Mouse (Mus musculus): ENCODE data around the gene Tmem266.

Tmem266 gene

DNA sequence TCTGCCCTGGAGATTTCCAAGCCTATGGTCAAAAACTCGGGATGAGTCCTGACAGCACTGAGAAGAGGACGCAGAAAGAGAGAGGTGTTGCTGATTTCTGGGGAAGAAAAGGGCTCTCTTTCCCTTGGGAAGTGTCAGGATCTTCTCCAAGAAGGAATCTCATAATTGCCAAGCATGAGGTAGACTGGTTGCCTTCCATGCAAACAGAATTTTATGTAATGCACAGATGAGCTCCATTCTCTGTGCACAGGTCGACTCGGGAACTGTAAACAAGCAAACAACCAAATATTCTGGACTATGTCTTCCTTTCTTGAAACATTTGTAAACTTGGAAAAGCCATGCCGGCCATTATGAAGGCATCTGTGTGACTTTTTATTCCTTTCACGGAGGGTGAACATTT, 2.7 kb downstream of the Tmem266 start:
- DNase-seq (ENCODE audit: low read depth): no peak

DNA sequence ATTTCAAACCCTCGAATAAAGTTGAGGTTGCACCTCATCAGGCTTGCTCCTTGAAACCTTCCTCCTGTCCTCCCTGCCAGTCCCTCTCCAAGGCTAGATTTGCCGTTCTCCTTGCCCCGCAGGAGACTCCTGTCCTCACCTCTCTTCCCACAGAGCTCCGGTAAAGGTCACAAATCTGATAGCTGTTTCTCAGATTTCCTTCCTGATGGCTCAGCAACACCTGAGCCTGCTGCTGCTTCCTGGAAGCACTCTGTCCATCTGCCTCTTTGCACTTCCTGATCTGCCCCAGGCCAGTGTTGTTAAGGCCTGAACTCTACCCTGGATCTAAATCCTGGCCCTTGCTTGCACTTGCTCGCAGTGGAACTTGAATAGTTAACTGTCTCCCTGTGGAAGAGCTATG, 5.8 kb downstream of the Tmem266 start:
- no peak for DNase-seq (ENCODE audit: low read depth)

DNA sequence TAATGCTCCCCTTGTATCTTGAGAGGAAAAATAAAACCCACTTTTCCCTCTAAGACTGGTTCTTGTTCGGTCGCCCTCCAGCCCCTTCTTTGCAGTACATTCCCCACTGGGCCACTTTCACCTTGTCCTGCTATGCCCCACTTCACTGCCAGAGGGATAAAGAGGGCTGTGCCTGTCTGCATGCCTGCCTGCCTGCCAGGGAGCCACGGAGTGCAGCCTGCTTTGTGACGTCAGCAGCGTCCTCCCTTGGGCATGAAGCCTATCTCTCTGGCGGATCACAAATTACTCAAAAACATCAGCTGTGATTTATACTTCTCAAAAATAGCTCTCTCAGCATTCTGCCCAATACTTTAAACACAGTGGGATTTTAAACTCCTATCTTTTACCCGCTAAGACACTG, 6.2 kb downstream of the Tmem266 start:
- DNase-seq (ENCODE audit: low read depth): no peak

DNA sequence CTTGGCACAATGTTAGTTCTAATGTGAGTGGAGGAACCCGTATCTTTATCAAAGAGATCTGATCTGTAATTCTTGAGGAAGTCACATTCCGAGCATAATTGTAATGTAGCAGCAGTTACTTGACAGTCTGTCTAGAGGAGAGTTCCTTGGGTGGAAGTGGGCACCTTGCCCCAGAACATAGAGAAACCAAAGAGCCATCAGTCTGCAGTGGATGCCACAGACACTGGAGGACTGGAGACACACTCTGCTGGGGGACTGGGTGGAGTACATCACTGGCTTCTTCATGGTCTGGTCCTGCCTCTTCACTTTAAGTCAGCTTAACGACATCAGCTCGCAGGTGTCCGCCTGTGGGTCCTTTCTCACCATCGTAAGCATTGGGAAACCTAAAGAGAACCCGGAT, 17.5 kb downstream of the Tmem266 start:
- no peak for DNase-seq (ENCODE audit: low read depth)

DNA sequence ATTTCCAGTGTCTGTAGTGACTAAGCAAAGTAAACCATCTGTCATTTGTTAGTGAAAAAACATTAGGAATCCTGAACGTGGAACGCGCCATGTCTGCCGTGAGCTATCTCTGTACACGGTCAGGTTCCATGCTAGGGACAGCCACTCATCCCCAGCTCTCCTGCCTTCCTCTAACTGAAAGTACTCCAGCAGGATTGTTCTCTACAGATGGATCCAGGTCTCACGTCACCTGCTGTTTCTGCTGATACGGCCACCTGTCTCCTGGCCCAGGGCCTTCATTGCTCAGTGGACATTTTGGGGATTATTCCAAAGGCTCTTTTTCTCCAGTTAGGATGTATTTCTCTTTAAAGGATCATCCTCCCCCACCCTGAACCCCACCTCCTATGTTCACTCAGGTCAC, 18.6 kb downstream of the Tmem266 start:
- DNase-seq (ENCODE audit: low read depth): no peak

DNA sequence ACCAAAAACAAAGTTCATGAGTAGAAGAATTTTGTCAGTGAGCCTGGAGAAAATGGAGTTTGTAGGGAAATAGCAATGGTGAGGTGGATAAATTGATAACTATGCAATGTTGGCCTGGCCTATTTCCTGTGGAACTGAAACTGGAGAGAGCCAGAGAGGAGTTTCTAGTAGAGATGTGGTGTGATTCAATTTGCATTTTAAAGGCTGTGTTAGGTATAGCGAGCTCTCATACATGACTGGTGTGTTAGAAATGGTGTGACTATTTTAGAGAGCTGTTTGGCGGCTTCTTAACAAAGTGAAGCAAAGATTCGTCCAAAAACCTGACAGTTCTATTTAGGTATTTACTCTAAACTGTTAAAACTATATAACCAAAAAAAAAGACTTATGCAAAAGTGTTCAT, 22.0 kb downstream of the Tmem266 start:
- DNase-seq (ENCODE audit: low read depth): no peak

DNA sequence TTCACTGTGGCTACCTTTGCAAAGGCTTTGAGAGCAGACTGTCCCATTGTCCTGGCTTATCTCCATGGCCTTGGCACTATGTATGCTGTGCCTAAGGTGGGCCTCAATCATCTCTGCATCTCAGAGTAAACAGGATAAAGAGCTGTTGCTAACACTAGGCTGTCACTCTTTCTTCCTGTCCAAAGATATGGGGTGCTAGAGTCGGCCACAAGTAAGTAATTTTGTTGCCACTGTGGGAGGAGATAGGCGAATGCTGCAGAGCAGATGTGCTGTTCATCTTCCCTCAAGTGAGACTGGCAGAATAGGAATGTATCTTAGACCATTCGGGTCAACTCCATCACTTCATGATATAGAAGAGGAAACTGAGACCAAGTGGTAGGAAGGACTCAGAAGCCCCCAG, 28.0 kb downstream of the Tmem266 start:
- DNase-seq (ENCODE audit: low read depth): no peak

DNA sequence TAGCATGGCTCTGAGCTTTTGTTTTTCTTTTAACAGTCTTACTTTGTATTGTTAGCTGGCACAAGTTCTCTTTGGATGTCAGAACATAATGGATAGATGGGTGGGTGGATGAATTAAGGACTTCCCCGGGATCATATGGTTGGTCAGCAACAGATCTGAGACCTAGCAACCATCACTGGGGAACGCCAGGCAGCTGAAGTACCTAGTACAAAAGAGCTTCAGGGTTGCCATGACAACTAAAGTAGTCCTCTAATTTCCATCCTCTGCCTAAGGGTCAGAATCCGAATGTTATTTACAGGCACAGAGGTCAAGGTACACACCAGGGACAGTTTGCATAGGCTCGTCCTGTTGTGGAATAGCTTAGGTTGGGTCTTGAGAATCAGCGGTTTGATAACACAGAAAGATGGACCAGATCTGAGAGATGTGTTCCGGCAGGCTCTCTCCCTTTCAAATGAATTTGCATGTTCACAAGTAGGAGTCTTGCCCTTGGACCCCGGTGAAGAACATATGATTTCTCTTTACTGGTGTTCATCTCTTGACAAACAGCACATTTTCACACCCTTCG, 28.6 kb downstream of the Tmem266 start:
- DNase-seq (ENCODE audit: low read depth): no peak

DNA sequence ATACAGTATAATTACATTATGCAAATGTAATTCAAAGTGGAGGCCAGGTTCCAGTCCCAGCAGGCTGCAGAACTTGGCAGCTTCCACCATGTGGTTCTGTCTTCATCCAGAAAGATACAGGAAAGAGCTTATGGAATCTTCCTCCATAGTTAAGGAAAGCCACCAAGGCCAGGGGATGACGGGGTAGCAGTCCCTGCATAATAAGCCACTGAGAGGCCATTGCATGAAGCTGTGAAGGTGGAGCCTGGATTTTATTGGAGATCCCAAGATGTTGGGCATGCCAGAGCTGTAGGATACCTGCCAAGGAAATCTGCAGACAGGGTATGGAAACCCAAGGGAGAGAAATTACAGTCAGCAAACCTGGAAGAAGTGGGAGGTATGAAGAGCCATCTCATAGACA, 30.5 kb downstream of the Tmem266 start:
- no peak for DNase-seq (ENCODE audit: low read depth)

DNA sequence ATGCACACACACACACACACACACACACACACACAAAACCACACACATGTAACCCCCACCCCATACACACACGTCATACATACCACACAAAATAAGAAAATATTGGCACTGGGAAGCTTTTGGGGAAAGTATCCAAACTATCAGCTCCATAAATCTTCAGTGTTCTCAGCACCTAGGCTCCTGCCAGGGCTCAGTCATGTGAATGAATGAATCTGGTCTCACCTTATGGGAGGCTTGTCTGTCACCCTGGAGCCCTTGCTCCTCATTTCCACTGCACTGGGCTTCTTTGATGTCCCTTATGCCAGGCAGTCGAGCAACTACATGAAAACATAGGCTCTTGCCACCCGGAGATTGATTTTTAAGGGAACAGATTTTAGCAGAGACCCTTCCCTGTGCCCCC, 33.7 kb downstream of the Tmem266 start:
- no peak for DNase-seq (ENCODE audit: low read depth)

DNA sequence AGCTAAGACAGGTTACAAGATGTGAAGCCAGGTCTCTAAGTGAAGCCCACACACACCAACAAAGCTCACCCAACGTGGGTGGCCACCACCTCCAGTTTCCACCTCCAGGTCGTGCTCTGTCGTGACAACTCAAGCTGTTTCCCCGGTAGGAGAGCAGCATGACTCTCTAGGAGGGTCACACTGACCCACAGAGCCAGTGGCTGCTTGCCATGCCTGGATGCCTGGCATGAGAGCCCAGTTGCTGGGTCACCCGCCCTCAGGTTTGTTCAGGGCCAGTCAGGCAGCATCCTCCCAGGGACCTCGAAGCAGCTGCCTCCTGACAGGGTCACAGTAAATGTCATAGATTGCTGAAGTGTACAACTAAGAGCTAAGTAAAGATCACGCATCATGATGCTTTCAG, 34.1 kb downstream of the Tmem266 start:
- DNase-seq (ENCODE audit: low read depth): peak; percentile 26

DNA sequence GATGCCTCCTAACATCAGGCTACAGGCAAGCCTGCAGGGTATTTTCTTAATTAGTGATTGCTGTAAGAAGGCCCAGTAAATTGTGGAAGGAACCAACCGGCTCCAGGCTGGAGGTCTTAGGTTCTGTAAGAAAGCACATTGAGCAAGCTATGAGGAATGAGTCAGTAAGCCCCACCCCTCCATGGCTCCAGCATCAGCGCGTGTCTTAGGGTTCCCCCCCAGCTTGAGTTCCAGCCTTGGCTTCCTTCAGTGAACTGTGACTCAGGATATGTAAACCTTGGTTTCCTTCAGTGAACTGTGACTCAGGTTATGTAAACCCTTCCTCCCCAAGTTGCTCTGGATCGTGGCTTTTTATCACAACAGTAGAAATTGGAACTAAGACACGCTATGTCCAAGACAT, 35.3 kb downstream of the Tmem266 start:
- peak; percentile 94 for DNase-seq (ENCODE audit: low read depth)

DNA sequence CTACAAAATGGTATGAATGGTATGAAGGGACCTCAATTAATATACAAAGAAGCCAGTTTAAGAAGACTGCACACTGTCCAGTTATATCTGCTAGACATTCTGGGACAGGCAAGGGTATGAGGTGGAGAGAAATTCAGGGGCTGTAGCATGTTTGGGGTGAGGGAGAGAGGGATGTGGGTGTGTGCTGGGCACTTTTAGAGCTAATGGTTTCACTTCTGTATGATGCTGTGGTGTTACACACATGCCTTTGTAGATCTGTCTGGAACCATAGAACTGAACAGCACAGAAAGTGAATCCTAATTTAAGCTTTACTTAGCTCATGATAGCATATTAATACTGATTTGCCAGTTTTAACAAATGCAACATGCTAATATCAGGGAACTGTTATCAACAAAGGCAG, 37.0 kb downstream of the Tmem266 start:
- no peak for DNase-seq (ENCODE audit: low read depth)

DNA sequence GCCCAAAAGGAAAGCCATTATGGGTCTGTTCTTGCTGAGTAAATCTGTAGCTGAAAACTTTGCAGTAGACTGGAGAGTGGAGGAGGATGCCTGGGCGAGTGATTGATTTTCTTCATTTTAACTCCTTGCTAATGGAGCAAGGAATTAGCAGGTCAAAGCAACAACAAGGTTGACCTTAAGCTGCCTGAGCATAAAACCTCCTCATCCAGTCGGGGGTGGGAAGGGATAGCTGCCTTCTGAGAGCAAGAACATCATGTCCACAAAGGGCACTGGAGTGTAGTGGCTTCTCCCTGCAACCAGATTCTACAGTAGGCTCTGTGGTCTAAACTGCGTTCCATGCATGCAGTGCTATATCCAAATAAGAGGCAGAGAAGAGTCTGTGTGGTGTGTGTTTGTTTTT, 41.3 kb downstream of the Tmem266 start:
- DNase-seq (ENCODE audit: low read depth): no peak

DNA sequence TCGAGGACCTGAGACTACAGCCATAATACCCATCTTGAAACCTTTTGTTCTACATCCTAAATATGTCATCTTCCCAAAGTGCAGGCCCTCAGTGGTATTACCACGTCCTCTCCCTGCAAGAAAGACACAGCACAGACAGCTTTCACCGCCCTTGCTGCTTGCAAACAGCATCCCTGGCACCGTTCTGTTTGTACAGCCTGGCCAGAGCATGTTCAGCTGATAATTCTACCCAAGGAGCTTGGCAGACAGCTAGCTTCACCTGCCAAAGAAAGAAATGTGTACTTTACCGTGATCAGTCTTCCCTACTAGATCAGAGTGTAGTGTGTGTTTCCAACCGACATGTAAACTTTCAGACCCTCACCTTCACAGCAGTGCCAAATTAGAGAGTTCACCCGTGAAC, 45.2 kb downstream of the Tmem266 start:
- DNase-seq (ENCODE audit: low read depth): no peak

DNA sequence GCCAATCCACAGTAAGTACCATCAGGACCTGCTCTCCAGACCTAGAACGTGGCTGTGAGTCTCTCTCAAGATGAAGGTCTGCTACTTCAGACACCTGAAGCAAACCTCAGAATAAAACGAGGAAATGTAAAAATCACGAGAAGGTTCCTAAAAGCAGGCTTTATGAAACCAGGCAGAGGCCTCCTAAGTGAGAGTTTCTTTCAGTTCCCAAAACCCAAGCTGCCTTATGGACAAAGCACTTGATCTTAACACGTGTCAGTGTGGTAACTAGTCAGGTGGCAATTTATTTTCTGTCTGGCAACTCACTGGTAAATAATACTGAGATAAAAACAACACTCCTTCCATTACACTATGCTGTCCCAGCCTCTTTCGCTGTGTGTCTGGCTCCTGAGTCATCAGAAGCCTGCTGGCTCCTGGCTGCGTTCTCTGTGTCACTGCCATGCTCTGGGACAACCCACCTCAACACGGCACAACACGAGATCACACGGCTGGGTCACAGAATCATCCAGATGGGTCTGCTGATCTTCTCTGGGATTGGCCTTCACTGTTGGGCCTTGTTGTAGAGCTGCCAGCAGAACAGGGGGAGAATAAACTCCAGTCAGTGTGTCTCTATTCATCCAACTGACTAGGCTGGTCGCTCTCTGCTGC, 51.0 kb downstream of the Tmem266 start:
- DNase-seq (ENCODE audit: low read depth): no peak

DNA sequence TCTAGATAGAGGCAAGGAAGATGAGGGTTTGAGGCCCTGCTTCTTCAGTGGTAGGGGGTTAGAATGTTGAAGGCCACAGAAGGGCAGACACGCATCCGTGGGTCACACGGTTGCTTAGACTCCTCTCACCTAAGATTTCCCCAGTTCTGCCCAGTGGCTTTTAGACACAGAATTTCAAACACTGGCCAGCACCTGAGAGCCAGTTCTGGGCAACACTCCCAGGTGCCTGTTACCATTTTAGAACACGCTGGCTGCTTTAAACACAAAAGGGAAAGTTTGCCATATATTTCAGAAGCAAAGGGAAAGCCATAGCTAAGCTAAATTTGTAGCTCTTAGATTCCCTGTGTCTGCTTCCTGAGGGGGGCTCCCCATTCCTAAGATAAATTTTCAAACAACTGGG, 54.7 kb downstream of the Tmem266 start:
- DNase-seq (ENCODE audit: low read depth): no peak

DNA sequence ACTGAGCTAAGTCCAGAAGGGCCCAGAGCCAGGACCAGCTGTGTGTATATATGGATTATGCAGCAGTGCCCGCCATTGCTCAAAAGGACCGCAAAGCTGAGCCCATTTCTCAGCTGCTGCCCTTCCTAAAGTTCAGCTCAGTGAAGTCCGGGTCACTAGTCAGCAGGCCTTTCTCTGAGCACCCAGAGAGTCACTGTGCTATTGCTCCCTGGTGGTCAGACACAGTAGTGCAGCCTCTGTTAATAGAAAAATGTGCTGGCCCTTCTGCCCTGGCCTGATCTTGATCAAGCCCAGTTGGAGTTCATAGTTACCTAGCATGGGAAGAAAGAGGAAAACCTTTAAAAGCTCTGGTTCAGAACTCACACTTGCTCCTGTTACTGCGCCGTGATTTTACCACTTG, 55.7 kb downstream of the Tmem266 start:
- peak; percentile 17 for DNase-seq (ENCODE audit: low read depth)

DNA sequence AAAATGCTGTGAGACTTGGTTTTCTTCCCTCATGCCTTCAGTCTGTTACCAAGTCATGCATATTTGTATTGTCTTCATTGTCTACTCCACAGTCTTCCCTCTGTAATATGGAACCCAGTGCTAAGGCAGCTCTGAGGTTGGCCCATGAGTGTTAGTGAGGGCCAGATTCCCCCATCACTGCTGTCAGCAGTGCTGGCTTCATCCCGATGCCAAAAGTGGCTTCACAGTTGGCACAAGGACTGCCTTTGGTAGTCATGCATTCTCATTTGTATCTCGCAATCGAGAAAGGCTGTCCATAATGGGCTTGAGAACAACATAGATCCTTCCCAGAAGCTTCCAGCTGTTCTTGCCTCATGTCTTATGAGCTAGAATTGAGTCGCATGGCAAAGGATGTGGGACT, 59.4 kb downstream of the Tmem266 start:
- no peak for DNase-seq (ENCODE audit: low read depth)

DNA sequence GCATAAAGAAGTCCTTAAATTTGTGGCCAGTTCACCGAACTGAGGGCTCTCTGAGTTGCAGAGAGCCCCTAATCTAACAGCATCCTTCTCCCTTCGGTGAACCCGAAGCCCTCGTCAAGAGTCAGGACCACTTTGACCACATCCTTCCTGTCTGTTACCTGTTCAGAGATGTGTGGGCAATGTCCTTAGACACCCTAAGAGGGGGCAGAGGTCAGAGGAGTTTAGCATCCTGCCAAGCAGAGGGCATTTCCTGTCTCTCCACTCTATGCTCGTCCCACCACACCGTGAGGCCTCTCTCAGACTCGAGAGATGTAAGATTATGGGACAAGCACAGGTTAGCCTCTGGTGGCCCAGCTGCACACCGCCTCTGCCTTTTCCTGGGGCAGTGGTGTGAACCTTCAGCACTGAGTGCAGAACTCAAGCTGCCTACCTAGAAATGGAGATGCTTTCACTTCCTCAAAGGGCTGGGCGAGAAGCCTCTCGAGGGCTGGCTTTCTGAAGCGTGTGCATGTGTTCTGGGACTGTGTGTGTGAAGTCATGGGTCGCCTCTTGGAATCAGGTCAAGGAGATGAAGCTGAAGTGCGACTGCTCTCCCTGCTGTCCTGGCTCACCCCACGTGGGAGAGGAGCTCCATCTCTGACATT, 61.3 kb downstream of the Tmem266 start:
- no peak for DNase-seq (ENCODE audit: low read depth)

DNA sequence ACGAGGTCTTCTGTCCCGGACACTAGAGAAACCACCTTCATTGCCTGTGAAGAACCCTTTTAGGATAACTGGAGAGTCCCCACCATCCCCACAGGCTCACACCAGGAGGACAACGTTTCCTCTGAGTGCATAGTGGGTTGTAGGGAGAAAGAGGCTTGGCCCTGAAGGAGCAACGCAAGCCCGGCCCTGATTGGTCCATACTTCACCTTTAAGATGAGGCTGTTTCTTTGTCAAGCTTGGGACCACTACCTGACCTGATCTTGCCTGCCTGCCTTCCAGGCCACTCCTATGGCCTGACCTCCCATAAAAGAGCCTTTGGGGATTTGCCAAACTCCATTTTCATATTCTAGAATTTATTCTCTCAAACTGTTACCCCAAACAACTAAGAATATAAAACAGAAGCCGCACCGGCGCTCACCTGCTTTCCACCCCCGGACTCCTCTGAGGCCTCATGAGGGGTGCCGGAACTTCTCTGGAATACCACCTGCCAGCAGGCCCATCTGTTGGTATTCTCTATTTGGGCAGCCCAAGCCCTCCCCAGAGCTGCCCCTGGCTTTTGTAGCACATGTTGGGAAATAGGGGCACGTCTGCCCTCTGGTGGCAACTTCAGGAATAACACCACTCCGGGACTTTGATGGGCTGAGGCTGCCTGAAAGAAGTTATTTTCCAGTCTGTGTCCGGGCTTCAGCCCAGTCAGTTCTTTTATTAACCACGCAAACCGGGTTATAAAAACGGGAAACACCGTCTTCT, 65.4 kb downstream of the Tmem266 start:
- peak; percentile 33 for DNase-seq (ENCODE audit: low read depth)

DNA sequence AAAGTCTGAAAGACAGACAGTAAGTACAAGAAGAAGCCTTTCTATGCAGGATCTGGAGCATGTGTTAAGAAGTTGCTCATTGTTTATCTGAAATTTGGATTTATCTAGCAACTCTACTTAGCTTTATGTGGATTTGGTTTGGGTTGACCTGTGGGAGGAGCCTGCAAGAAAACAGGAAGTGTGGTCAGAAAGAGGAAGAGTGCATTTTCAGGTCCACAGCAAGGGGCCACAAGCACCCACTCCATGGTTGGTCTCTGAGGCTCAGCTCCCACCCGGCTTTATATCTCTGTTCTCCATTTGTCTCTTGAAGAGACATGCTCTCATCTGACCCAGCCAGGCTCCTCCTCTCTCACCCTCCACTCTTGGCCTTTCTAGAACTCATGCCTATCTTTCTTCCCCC, 68.9 kb downstream of the Tmem266 start:
- DNase-seq (ENCODE audit: low read depth): no peak

DNA sequence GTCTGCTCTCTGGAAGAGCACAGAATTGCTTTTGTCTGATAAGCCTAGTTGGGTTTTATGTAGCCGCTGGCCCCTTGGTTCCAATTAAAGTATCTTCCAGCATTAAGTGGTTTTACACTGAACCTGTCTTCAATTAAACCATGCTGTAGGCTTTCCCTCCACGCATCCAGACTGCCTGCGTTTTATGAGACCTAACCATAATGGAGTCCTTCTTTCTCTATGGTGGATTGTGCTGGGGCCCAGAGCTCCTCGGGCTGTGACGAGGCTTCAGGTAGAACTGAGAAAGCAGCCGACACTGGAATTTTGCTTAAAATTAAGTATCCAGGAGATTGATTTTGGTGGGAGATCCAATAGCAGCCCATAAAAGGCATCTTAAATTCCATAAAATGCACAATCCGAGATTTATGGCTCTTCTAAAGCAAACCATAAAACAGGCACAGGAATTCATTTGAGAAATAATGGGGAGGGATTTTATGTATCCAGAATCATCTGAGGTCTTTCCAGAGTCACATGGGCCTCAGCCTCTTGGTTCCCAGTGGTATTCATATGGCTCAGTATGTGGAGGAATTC, 72.4 kb downstream of the Tmem266 start:
- DNase-seq (ENCODE audit: low read depth): no peak
